Mouse (Mus musculus) kidney, adult 11 months (tissue): Measurements from ENCODE around the gene Derl3.
"Not testable (repeated sequence)": the region's sequence is repeated elsewhere in the genome, so short reads cannot be mapped to it uniquely, and the experiment has no call there.

ENCODE experiments used
- DNase-seq: peaks from one replicate; pipeline ENCODE4 v3.0.0; 2022

The Derl3 gene

DNA sequence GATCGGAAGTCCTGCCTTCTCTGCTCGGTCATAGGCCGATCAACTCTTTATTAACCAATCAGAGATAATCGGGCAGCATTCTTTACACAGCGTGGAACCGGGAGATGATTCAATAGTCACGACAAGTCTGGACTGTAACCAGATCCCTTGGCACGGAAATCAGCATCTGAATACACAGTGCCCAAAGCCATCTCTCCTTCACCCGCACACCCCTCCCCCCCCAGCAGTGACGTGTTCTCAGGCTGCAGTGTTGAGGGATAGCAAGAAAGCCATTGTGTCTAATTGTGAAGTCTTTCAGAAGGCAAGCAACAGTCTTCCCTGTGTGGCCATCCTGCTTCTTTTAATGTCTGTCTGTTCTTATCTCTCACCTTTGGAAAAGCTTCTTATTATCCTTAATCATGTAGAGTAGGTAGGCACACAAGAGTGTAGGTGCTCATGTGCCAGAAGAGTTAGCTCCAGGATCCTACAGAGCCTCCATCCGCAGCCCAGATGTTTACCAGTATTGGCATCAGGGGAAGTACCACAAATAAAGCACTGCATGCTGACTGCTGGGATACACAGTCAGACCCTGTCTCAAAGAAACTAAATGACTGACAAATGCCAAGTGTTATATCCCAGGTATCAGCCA lies 20.2 kb upstream of the Derl3 start:
- DNase-seq: peak; percentile 58

- DNase-seq: no peak
Observed at GRCm38 (mm10) chr10:75873543-75874170, 19.6 kb upstream of the Derl3 start.

DNA sequence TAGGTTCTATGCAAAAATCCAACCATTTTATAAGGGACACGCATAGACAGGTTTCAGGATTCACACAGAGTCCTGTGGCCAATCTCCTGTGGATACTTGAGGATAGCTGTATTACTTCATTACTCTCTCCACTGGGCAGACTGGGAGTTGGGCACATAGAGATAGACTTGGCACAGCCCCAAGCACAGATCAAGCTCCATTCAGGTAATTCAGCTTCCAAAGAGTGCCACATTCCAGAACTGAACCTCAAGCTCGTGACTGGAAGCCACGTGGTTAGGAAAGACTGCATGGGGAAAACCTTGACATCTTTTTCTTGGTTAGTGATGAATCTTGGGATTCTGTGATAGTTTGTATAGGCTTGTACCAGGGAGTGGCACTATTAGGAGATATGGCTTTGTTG lies 14.4 kb upstream of the Derl3 start:
- DNase-seq: peak; percentile 79

- no peak for DNase-seq
Observed at GRCm38 (mm10) chr10:75880351-75880750, 12.9 kb upstream of the Derl3 start.

GRCm38 (mm10) chr10:75880771-75881577 lies 12.2 kb upstream of the Derl3 start:
- DNase-seq: no peak

- DNase-seq: peak; percentile 89
Observed at GRCm38 (mm10) chr10:75881578-75882432, 11.4 kb upstream of the Derl3 start.

DNA sequence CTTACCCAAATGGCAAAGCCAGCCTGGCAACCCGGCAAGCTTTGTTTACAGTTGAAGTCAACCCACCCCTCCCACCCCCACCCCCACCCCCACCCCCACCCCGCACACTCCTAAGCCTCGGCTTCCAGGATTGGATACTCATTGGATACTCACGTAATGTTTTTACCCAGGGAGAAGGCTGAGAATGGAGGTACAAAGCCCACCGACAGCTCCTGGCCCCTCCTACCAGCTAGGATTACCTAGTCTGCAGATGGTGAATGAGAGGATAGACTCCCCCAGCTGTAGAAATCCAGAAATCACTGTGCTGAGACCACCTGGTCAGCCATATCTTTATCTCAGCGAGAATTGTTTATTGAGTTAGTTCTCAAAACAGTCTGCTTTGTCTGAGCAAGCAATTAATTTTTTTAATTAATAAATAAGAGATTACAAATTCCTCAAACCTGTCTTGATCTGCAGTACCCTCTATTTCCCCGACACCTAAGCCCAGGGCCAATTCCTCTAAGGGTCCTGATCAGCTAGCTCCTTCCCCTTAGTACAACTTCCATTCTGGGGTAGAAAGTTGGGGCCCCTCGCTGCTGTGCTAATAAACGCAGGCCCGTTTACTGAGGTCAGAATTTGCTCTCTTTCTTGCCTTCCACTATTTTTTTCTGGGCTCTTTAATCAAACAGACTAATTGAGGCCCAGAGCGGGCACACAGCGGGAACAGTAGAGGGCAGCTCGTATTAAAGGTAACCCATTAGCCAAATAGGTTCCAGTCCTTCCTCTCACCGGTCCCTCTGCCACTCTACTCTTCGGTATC lies 10.6 kb upstream of the Derl3 start:
- DNase-seq: no peak

DNA sequence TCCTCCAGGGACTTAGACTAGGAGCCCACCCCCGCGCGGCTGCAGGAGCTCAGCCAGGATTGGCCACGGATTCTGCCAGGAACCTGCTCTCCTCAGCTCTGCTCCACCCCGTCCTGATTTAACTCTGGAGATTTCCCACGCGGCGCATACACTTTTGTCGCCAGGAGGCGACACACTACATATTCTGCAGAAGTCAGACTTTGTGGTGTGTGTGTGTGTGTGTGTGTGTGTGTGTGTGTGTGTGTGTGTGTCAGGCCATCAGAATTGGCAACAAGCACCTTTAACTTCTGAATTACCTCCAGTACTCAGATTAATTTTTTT lies 10.0 kb upstream of the Derl3 start:
- peak; percentile 93 for DNase-seq

- DNase-seq: no peak
Observed at GRCm38 (mm10) chr10:75884742-75885141, 8.5 kb upstream of the Derl3 start.

DNA sequence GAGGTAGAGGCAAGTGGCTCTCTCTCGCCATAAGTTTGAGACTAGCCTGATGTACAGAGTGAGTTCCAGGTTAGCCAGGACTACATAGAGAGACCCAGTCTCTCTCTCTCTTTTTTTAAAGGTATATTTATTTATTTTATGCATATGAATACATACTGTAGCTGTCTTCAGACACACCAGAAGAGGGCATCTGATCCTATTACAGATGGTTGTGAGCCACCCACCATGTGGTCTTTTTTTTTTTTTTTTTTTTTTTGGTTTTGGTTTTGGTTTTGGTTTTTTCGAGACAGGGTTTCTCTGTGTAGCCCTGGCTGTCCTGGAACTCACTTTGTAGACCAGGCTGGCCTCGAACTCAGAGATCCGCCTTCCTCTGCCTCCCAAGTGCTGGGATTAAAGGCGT lies 5.7 kb upstream of the Derl3 start:
- DNase-seq: not testable (repeated sequence)

GRCm38 (mm10) chr10:75889406-75890153 lies 3.6 kb upstream of the Derl3 start:
- no peak for DNase-seq

- DNase-seq: no peak
Observed at GRCm38 (mm10) chr10:75894601-75895000, 1.4 kb downstream of the Derl3 start.

GRCm38 (mm10) chr10:75895730-75896129 lies 2.5 kb downstream of the Derl3 start:
- no peak for DNase-seq

DNA sequence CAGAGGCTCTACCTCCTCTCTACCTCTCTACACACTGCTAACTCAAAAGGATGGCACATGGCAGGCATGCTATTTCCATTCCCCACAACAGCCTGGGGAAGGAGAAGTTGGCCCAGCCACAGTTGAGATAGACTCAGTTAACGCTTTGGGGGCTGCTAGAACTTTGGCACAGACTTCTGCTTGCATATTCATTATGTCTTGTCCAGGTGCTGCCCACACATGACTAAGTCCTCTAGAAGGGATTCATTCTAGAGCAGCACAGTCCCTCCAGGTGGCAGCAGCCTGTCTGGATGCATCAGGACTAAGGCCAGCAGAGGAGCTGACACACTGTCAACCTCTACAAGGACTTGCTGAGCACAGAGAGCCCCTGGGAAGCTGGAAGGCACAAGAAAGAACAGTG lies 3.0 kb downstream of the Derl3 start:
- no peak for DNase-seq

GRCm38 (mm10) chr10:75897373-75897772 lies 4.2 kb downstream of the Derl3 start:
- DNase-seq: peak; percentile 64

DNA sequence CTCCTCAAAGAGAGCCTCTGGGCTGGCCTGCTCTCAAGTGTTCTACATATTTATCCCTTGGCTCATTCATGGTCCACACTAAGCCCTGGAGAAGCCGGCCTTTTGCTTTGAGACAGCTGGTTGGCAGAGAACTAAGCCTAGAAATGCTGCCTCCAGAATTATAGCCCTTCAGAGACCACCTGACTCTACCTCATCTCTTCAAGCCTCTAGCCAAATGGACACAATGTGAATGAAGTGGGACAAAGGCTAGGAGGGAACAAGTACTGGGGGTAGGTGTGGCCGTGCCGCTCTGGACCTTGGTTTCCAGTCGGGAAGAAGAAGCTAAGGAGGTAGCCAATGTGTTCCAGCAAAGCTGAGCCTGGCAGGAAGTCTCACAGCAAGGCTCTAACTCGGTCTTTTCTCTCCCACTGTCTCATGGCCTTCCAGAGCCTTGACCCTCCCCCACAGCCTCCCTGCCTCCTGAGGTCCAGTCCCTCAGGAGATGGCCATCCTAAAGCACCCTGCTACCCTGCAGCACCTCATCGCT lies 4.9 kb downstream of the Derl3 start:
- no peak for DNase-seq

DNA sequence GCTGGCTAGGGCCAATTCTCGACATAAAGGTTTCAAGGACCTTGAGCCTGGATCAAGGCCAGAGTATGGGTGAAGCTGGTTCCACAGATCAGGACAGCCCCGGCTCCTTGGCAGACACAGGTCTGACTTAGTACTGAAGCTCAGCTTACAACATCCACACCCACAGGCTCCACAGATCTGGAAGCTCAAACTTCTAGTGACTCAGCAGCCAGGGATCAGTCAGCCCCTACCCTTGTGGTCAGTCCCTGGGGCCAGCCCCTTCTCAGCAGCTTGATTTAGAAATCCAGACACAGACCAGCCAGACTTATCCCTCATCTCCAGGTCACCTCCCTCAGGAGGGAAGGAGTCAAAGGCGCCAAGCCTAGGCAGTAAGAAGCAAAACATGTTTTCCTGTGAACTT lies 5.6 kb downstream of the Derl3 start:
- DNase-seq: peak; percentile 62

GRCm38 (mm10) chr10:75904391-75904790 lies 11.2 kb downstream of the Derl3 start:
- no peak for DNase-seq

GRCm38 (mm10) chr10:75906882-75907281 lies 13.7 kb downstream of the Derl3 start:
- no peak for DNase-seq

- DNase-seq: no peak
Observed at GRCm38 (mm10) chr10:75910698-75911097, 17.5 kb downstream of the Derl3 start.

GRCm38 (mm10) chr10:75913013-75913589 lies 19.9 kb downstream of the Derl3 start:
- DNase-seq: no peak
